Mouse (Mus musculus): ENCODE measurements at regions not wholly inside any gene's neighbourhood (a gene's known extent, or its start where the extent isn't known, plus 50 kb on each side); places are given as distances from the start of the nearest gene placed in this dataset.

- no peak for DNase-seq (ENCODE audit: low read depth, low spot score)
Observed at GRCm38 (mm10) chr1:128782286-128782685, 190.2 kb upstream of the Cxcr4 start.

- DNase-seq (ENCODE audit: low read depth, low spot score) = no peak
Observed at GRCm38 (mm10) chr1:128781871-128782270, 189.8 kb upstream of the Cxcr4 start.

GRCm38 (mm10) chr1:128781311-128781710, 189.2 kb upstream of the Cxcr4 start:
- peak; percentile 65 for DNase-seq (ENCODE audit: low read depth, low spot score)

GRCm38 (mm10) chr1:128779586-128780158, 187.6 kb upstream of the Cxcr4 start:
- no peak for DNase-seq (ENCODE audit: low read depth, low spot score)

- DNase-seq (ENCODE audit: low read depth, low spot score) = no peak
Observed at GRCm38 (mm10) chr1:128772440-128772839, 180.3 kb upstream of the Cxcr4 start.

GRCm38 (mm10) chr1:128770786-128771185, 178.7 kb upstream of the Cxcr4 start:
- DNase-seq (ENCODE audit: low read depth, low spot score) = no peak

GRCm38 (mm10) chr1:128767991-128768390, 175.9 kb upstream of the Cxcr4 start:
- no peak for DNase-seq (ENCODE audit: low read depth, low spot score)

- no peak for DNase-seq (ENCODE audit: low read depth, low spot score)
Observed at GRCm38 (mm10) chr1:128767415-128767814, 175.3 kb upstream of the Cxcr4 start.

GRCm38 (mm10) chr1:128766894-128767268, 174.8 kb upstream of the Cxcr4 start:
- DNase-seq (ENCODE audit: low read depth, low spot score) = no peak

- DNase-seq (ENCODE audit: low read depth, low spot score) = no peak
Observed at GRCm38 (mm10) chr1:128766193-128766893, 174.2 kb upstream of the Cxcr4 start.

- no peak for DNase-seq (ENCODE audit: low read depth, low spot score)
Observed at GRCm38 (mm10) chr1:128765626-128766025, 173.5 kb upstream of the Cxcr4 start.

GRCm38 (mm10) chr1:128765142-128765541, 173.0 kb upstream of the Cxcr4 start:
- DNase-seq (ENCODE audit: low read depth, low spot score) = no peak

- no peak for DNase-seq (ENCODE audit: low read depth, low spot score)
Observed at GRCm38 (mm10) chr1:128762854-128763253, 170.8 kb upstream of the Cxcr4 start.

- no peak for DNase-seq (ENCODE audit: low read depth, low spot score)
Observed at GRCm38 (mm10) chr1:128762076-128762475, 170.0 kb upstream of the Cxcr4 start.

- DNase-seq (ENCODE audit: low read depth, low spot score) = peak; percentile 6
Observed at GRCm38 (mm10) chr1:128758802-128759481, 166.8 kb upstream of the Cxcr4 start.

GRCm38 (mm10) chr1:128758294-128758801, 166.3 kb upstream of the Cxcr4 start:
- DNase-seq (ENCODE audit: low read depth, low spot score) = no peak

- DNase-seq (ENCODE audit: low read depth, low spot score) = no peak
Observed at GRCm38 (mm10) chr1:128753427-128754012, 161.4 kb upstream of the Cxcr4 start.

- DNase-seq (ENCODE audit: low read depth, low spot score) = no peak
Observed at GRCm38 (mm10) chr1:128749437-128749994, 157.4 kb upstream of the Cxcr4 start.

- DNase-seq (ENCODE audit: low read depth, low spot score) = no peak
Observed at GRCm38 (mm10) chr1:128747196-128747790, 155.2 kb upstream of the Cxcr4 start.

- DNase-seq (ENCODE audit: low read depth, low spot score) = peak; percentile 25
Observed at GRCm38 (mm10) chr1:128746461-128747009, 154.4 kb upstream of the Cxcr4 start.

GRCm38 (mm10) chr1:128740616-128741015, 148.5 kb upstream of the Cxcr4 start:
- DNase-seq (ENCODE audit: low read depth, low spot score) = peak; percentile 71

Data from brain, adult 2 months (tissue).